Comparison of ENCODE assay signal across 8 mouse cellular contexts in the genomic region with DNA sequence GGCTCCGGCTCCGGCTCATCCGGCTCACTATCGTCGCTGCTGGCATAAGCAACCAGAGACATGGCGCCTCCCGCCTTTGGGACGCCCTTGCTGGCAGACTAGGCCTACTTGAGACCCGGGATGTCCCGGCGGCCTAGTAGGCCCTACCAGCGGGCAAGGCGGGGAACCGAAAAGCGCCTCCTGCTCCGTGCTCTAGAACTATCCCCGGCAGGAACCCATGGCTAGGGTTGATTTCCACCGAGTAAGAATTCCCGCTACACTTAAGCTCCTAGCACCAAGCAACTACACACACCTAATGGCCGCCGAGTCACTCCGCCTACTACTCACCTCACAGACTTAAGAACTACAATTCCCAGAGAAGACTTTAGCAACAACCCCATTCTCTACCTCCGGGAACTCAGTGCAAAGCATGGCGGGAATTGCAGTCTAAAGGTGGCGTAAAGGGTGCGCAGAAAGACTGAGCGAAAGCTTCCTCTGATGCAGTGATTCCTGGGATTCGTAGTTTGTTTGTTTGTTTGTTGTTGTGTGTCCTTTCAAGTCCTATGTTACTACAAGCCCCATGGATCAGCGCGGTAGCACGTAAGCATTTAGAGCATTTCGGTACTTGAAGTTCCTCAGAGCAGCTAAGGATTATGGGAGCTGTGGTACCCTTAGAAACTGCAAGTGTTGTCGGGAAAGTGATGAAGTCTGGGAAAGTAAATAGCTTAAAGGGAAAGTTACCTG. TPM values are rescaled to one million over a fixed set of nuclear protein-coding genes. Genes with fewer than 3 reads are reported as not detected.
DNase-seq lines count a peak whose midpoint lies in the region; ATAC-seq lines count a peak whose summit lies in the region.

Gene Prcc, minus strand, starts transcription at position 328 of the 723 bp plus-strand sequence.

- peak within 1 kb of the TSS; percentile 78 for H3K4me3 ChIP-seq in brown adipose tissue, adult 24 weeks (ENCODE audit: insufficient read depth, low read depth, low read length)
- peak within 1 kb of the TSS; percentile 85 for H3K4me3 ChIP-seq in heart, embryonic 13.5 days
- peak within 1 kb of the TSS; percentile 95 for H3K4me3 ChIP-seq in liver, embryonic 12.5 days
- H3K4me3 ChIP-seq in stomach, embryonic 15.5 days (replicated peaks) = peak within 1 kb of the TSS; percentile 97

- peak within 1 kb of the TSS; percentile 98 for H3K9ac ChIP-seq in heart, embryonic 13.5 days
- peak within 1 kb of the TSS; percentile 97 for H3K9ac ChIP-seq in liver, embryonic 12.5 days
- peak within 1 kb of the TSS; percentile 95 for H3K9ac ChIP-seq in stomach, embryonic 15.5 days

- peak; percentile 98 for DNase-seq in CD4-positive, CD25-positive, alpha-beta regulatory T cell, adult 2 months (ENCODE audit: low read depth, low spot score)
- peak; percentile 100 for DNase-seq in fat pad, adult 2 months (ENCODE audit: extremely low read depth, low read depth, low spot score)
- peak; percentile 92 for DNase-seq in kidney, postnatal 10 days
- peak; percentile 94 to 95 for DNase-seq in natural killer cell, adult 2 months (ENCODE audit: low spot score in 2 of 2)

- peaks cover 8% of the 10 kb centered on the region; the same call in 1 of the 2 replicates for H3K4me1 ChIP-seq in brown adipose tissue, adult 24 weeks (ENCODE audit: control insufficient read depth, insufficient read depth, insufficient read length, low read length)
- H3K4me1 ChIP-seq in heart, embryonic 13.5 days = peaks cover 24% of the 10 kb centered on the region
- peaks cover 28% of the 10 kb centered on the region for H3K4me1 ChIP-seq in liver, embryonic 12.5 days
- peaks cover 11% of the 10 kb centered on the region for H3K4me1 ChIP-seq in stomach, embryonic 15.5 days

- H3K27me3 ChIP-seq in heart, embryonic 13.5 days (replicated peaks) = no peaks in the 10 kb centered on the region
- no peaks in the 10 kb centered on the region for H3K27me3 ChIP-seq in liver, embryonic 12.5 days (replicated peaks)
- H3K27me3 ChIP-seq in stomach, embryonic 15.5 days (replicated peaks) = no peaks in the 10 kb centered on the region

- ATAC-seq in heart, embryonic 13.5 days (ENCODE audit: extremely low read depth, insufficient number of reproducible peaks, low FRiP score, low TSS enrichment) = peak; percentile 94
- peak; percentile 96 for ATAC-seq in liver, embryonic 12.5 days
- ATAC-seq in stomach, embryonic 15.5 days (ENCODE audit: insufficient read depth, low FRiP score, low read depth) = peak; percentile 99

- peaks cover 21% of the 10 kb centered on the region for H3K36me3 ChIP-seq in heart, embryonic 13.5 days
- peaks cover 23% of the 10 kb centered on the region for H3K36me3 ChIP-seq in liver, embryonic 12.5 days
- H3K36me3 ChIP-seq in stomach, embryonic 15.5 days = peaks cover 2% of the 10 kb centered on the region; the same call in 1 of the 2 replicates

- peak within 1 kb of the TSS; percentile 78 for H3K27ac ChIP-seq in brown adipose tissue, adult 24 weeks (replicated peaks; ENCODE audit: low read depth, low read length)
- peak within 1 kb of the TSS; percentile 95 for H3K27ac ChIP-seq in heart, embryonic 13.5 days (replicated peaks)
- H3K27ac ChIP-seq in liver, embryonic 12.5 days = peak within 1 kb of the TSS; percentile 91
- H3K27ac ChIP-seq in stomach, embryonic 15.5 days = peak within 1 kb of the TSS; percentile 93

- peaks cover 12% of the 10 kb centered on the region for H3K9me3 ChIP-seq in heart, embryonic 13.5 days
- peaks cover 6% of the 10 kb centered on the region; the same call in 1 of the 2 replicates for H3K9me3 ChIP-seq in liver, embryonic 12.5 days (replicated peaks)
- H3K9me3 ChIP-seq in stomach, embryonic 15.5 days = no peaks in the 10 kb centered on the region

- WGBS in heart, embryonic 13.5 days = under 1% methylated on average over 33 of the region's 33 CpGs
- 1% methylated on average over 33 of the region's 33 CpGs for WGBS in liver, embryonic 12.5 days (ENCODE audit: insufficient replicate concordance)
- WGBS in stomach, embryonic 15.5 days = under 1% methylated on average over 33 of the region's 33 CpGs

- H3K4me2 ChIP-seq in heart, embryonic 13.5 days = peak within 1 kb of the TSS; percentile 97
- peak within 1 kb of the TSS; percentile 77 for H3K4me2 ChIP-seq in liver, embryonic 12.5 days
- H3K4me2 ChIP-seq in stomach, embryonic 15.5 days = peak within 1 kb of the TSS; percentile 80

RNA-seq across cellular contexts. Expression of gene Prcc, which starts in this region (rescaled TPM):
- 25.6 and 28.7 TPM in 2 replicates for polyA plus RNA-seq in brown adipose tissue, adult 24 weeks (2012; ENCODE audit: insufficient read depth, insufficient read length, missing spikeins)
- polyA plus RNA-seq in heart, embryonic 13.5 days (2015; fragmentation: Nextera tagmentation; extraction: Ambion mirVana) = 9.7 and 11.7 TPM in 2 replicates
- 8.7 and 8.9 TPM in 2 replicates for polyA plus RNA-seq in liver, embryonic 12.5 days (2016; fragmentation: Nextera tagmentation; extraction: Ambion mirVana)
- 11.3 and 12.7 TPM in 2 replicates for polyA plus RNA-seq in stomach, embryonic 15.5 days (2015; fragmentation: Nextera tagmentation; extraction: Ambion mirVana)

Comparison
In these comparisons a context has a peak if more than half of its experiments do, and no peak if none do; other contexts are left out.
1. Peak in every context shown above with its lines: DNase-seq, ATAC-seq, H3K4me3 ChIP-seq and H3K27ac ChIP-seq.